Mouse (Mus musculus) cerebellum, postnatal 36 days (tissue): ENCODE results near the gene Gm6034.
"Not testable (repeated sequence)": the region's sequence is repeated elsewhere in the genome, so short reads cannot be mapped to it uniquely, and the experiment has no call there.

Source experiments
- DNase-seq, 2 experiments: peaks; one replicate each; pipeline ENCODE4 v3.0.0; 2021 to 2022; ENCODE audit warnings: mixed read lengths in 2 of 2

Gene Gm6034

DNA sequence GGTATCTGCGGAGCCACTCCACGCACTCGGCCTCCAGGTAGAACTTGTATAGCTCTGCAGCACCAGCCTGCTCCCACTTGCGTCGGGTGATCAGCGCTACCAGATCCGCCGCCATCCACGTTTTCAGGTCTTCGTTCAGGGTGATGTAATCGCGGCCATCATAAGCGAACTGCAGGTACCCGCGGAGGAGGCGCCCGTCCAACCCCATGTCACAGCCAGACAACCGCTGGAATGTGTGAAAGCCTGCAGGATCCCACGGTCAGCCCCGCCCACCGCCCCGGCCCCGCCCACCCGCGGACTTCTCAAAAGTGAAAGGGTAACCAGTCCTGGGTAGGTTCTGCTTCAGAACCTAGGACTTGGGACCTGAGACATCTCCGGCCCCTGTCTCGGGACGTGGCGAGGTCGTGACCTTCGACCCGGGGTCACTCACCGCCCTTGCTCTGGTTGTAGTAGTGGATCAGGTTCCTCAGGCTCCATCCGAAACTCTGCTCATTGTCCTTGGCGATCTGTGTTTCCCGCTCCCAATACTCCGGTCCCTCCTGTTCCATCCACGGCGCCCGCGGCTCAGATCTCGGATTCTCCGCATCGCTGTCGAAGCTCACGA is 40.6 kb downstream of the Gm6034 start:
- DNase-seq = no peak

DNA sequence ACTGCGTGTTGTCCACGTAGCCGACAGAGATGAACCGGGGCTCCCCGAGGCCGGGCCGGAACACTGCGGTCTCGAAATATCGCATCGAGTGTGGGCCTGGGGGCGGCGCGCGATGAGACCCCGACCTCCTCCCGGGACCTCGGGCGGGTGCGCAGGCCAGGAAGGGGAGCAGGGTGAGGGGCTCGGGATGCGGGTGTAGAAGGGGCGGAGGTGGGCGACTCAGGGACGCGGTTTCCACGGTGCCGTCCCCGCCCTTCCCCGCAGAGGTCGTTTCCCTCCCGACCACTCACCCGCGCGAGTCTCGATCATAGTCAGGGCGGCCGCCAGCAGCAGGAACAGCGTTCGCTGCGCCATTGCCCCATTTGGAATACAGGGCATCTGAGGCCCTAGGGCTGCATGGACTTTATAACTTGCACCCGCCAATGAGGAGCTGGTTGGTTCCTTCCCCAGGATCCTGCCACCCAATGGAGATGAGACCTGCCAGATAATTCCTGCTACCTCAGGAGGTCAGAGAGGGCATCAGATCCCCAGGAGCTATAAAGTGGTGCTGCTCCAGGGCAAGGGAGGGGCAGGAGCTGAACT is 41.2 kb downstream of the Gm6034 start:
- no peak for DNase-seq

DNA sequence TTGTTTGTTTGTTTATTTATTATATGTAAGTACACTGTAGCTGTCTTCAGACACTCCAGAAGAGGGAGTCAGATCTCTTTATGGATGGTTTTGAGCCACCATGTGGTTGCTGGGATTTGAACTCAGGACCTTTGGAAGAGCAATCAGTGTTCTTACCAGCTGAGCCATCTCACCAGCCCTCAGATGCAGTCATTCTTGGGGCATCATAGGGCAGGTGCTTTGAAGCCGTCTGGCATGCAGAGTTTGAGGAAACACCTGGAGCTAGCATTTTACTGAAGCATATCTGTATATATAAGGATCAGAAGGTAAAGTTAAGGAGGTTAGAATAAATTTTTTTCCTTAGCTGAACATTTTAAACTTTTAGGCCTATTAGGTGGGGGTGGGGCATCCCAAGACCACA is 43.2 kb downstream of the Gm6034 start:
- not testable (repeated sequence) for DNase-seq

GRCm38 (mm10) chr17:36091933-36092332 is 49.2 kb downstream of the Gm6034 start:
- DNase-seq = not testable (repeated sequence)

DNA sequence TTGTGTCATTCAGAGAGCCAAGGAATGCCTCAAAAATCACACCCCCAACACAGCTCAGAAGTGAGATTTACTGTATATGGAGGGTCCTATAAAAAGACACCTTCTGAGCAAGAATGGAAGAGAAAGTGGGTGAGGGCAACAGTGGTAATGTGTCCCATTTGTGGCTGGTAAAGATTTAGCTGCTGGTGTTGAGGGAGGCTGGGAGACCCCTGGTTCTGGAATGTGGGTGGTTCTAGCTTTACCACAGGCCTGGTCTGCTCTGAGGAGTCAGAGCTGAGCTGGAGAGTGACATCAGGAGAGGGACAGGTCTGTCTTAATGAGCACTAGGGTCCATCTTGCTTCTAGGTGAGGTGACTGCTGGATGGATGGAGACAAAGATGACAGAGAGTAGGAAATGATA is 49.8 kb downstream of the Gm6034 start:
- not testable (repeated sequence) for DNase-seq

DNA sequence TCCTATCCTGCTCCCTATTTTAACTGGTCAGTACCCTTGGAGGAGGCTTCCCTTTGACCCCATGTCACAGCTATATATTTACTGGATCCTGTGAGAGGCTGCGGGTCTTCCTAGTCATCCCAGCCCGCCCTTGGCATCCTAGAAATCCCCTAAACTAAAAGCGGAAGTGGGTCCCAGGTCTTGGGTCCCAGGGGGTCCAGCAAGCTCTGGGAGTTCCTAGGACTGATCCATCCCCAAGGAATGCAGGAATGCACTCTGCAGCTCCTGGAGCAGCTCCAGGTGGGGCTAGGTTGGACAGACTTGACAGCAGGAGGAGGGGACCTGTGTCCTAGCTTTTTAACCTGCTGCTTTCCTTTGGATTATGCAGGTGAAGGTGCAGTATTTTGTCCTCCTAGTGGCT is 51.2 kb downstream of the Gm6034 start:
- DNase-seq = no peak

DNA sequence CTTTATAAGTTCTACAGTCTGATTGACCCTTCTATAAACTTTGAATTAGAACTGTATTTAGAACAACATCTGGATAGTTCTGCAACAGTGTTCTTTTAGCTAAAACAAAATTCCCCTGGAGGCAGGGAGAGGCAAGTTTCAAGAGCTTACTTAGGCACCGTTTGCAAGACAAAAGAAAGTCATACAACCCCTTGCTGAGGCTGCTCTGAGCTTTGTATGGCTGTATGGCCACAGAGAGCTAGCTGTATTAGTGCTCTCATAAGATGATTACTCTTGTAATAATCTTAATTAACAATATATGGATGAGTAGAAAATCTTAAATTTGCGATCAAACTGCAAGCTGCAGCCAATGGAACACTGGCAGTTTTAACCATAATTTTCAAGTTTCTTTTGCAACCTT is 56.8 kb downstream of the Gm6034 start:
- DNase-seq = not testable (repeated sequence)

GRCm38 (mm10) chr17:36102091-36102490 is 59.3 kb downstream of the Gm6034 start:
- not testable (repeated sequence) for DNase-seq
